Mouse (Mus musculus) liver, postnatal 0 days (tissue): ENCODE data around the gene Gm8947.

Experiments
- CTCF ChIP-seq: sonication (generic); IDR thresholded peaks from 2 replicates; pipeline ENCODE4 v1.5.1; 2016; ENCODE audit warnings: antibody characterized with exemption, low read depth
- EP300 ChIP-seq: IDR thresholded peaks from 2 replicates; pipeline ENCODE4 v1.6.1; 2016; ENCODE audit warnings: antibody characterized with exemption, low read depth, mild to moderate bottlenecking

- TF ChIP-seq CTCF (no peak), EP300 (no peak)
Measured at GRCm38 (mm10) chr1:151214862-151215261, 22.7 kb downstream of the Gm8947 start.
